Mouse (Mus musculus): ENCODE data around the gene Olfr1009.

GRCm38 (mm10) chr2:85678667-85679066 is 36.6 kb upstream of the Olfr1009 start, which contains the start of gene Olfr1006:
- no peak for TF ChIP-seq CTCF (conservative IDR thresholded peaks at IDR 0.05; ENCODE audit: low read length)
- no peak for TF ChIP-seq NANOG (IDR thresholded peaks at IDR 0.05; ENCODE audit: borderline replicate concordance, low read length)
- TF ChIP-seq POU5F1 (IDR thresholded peaks at IDR 0.05; ENCODE audit: borderline replicate concordance, low read length): no peak

Data from E14TG2a.4 (cell line).